In genomic region chr19:42902410-42903021, GRCm38 (mm10) we compare ENCODE assay signal across 7 mouse cellular contexts.
A peak's percentile ranks its signal among the peaks of the same experiment; 100 is the strongest.
DNase-seq lines count a peak whose midpoint lies in the region; ATAC-seq and TF ChIP-seq lines count a peak whose summit lies in the region.

No protein-coding gene starts in this region.

- H3K27me3 ChIP-seq in lung, embryonic 14.5 days (ENCODE audit: insufficient read depth, low read length): no peaks in the 10 kb centered on the region
- no peaks in the 10 kb centered on the region for H3K27me3 ChIP-seq in forebrain, postnatal 0 days (ENCODE audit: insufficient read depth, low read length)
- H3K27me3 ChIP-seq in heart, adult 2 months (ENCODE audit: control insufficient read depth, insufficient read depth, low read length): no peaks in the 10 kb centered on the region

- H3K4me2 ChIP-seq in lung, embryonic 14.5 days: no peak overlapping the region
- no peak overlapping the region for H3K4me2 ChIP-seq in forebrain, postnatal 0 days (ENCODE audit: low read depth)

- no peak overlapping the region for H3K9ac ChIP-seq in lung, embryonic 14.5 days
- H3K9ac ChIP-seq in forebrain, postnatal 0 days: no peak overlapping the region
- no peak overlapping the region for H3K9ac ChIP-seq in heart, adult 2 months (ENCODE audit: low read depth, low read length)

- ATAC-seq in lung, embryonic 14.5 days (ENCODE audit: insufficient read depth): peak; percentile 76; the same call in 1 of the 2 replicates
- ATAC-seq in forebrain, postnatal 0 days: peak; percentile 58
- ATAC-seq in erythroblast, adult 5-6 weeks (replicated peaks; ENCODE audit: low FRiP score, poor library complexity, severe bottlenecking): no peak

- peak; percentile 65 for DNase-seq in lung, embryonic 14.5 days
- no peak for DNase-seq in lung, adult 18-20 months
- peak; percentile 32 for DNase-seq in forebrain, postnatal 0 days
- peak; percentile 24 for DNase-seq in left cerebral cortex, adult 11 months (ENCODE audit: low spot score)
- DNase-seq in right cerebral cortex, postnatal 25 days: peak; percentile 35
- DNase-seq in heart, adult 2 months: no peak

- H3K4me1 ChIP-seq in lung, embryonic 14.5 days (ENCODE audit: insufficient read depth): peaks cover 14% of the 10 kb centered on the region
- peaks cover 21% of the 10 kb centered on the region for H3K4me1 ChIP-seq in forebrain, postnatal 0 days (ENCODE audit: insufficient read depth)
- no peaks in the 10 kb centered on the region for H3K4me1 ChIP-seq in heart, adult 2 months (ENCODE audit: control insufficient read depth, insufficient read depth, low read length)

- no peak for TF ChIP-seq EP300 in heart, adult 2 months (IDR thresholded peaks at IDR 0.05; ENCODE audit: insufficient read depth, low read depth, low read length)

- no peaks in the 10 kb centered on the region for H3K9me3 ChIP-seq in lung, embryonic 14.5 days (ENCODE audit: low read depth, low read length)
- H3K9me3 ChIP-seq in forebrain, postnatal 0 days (ENCODE audit: low read length): no peaks in the 10 kb centered on the region

- no peak overlapping the region for H3K4me3 ChIP-seq in lung, embryonic 14.5 days (ENCODE audit: low read depth, low read length)
- no peak overlapping the region for H3K4me3 ChIP-seq in forebrain, postnatal 0 days (ENCODE audit: low read depth, low read length)
- H3K4me3 ChIP-seq in heart, adult 2 months: no peak overlapping the region

- no peak for TF ChIP-seq POLR2A in heart, adult 2 months (IDR thresholded peaks at IDR 0.05; ENCODE audit: insufficient read depth, low read depth, low read length)

- no peak for TF ChIP-seq CTCF in lung, embryonic 14.5 days (IDR thresholded peaks at IDR 0.05; ENCODE audit: low read depth)
- TF ChIP-seq CTCF in forebrain, postnatal 0 days (IDR thresholded peaks at IDR 0.05; ENCODE audit: low read depth): no peak
- TF ChIP-seq CTCF in heart, adult 2 months (IDR thresholded peaks at IDR 0.05): no peak

- H3K27ac ChIP-seq in lung, embryonic 14.5 days (ENCODE audit: low read depth): peak overlapping the region; percentile 82
- H3K27ac ChIP-seq in forebrain, postnatal 0 days (ENCODE audit: low read depth, low read length): 0 out of 2 replicates have a peak overlapping the region, but pooled peaks have one; percentile 35
- no peak overlapping the region for H3K27ac ChIP-seq in heart, adult 2 months

- WGBS in lung, embryonic 14.5 days: 38% methylated on average over 6 of the region's 6 CpGs
- WGBS in forebrain, postnatal 0 days: 33% methylated on average over 6 of the region's 6 CpGs
- 74% methylated on average over 6 of the region's 6 CpGs for WGBS in heart, adult 2 months

- H3K36me3 ChIP-seq in lung, embryonic 14.5 days (ENCODE audit: insufficient read depth): no peaks in the 10 kb centered on the region
- no peaks in the 10 kb centered on the region for H3K36me3 ChIP-seq in forebrain, postnatal 0 days (ENCODE audit: insufficient read depth)
- no peaks in the 10 kb centered on the region for H3K36me3 ChIP-seq in heart, adult 2 months (ENCODE audit: control insufficient read depth, insufficient read depth, low read length)

- intact Hi-C loops in heart, adult 2 months (cut with DNase I): no loop called here

- H3K79me2 ChIP-seq in heart, adult 2 months (replicated peaks; ENCODE audit: control insufficient read depth, insufficient read depth, low read length): no peaks in the 10 kb centered on the region

Comparison
In these comparisons a context has a peak if more than half of its experiments do, and no peak if none do; other contexts are left out.
1. DNase-seq: peak in lung, embryonic 14.5 days (single experiment), forebrain, postnatal 0 days (single experiment), left cerebral cortex, adult 11 months (single experiment) and right cerebral cortex, postnatal 25 days (single experiment); none in lung, adult 18-20 months (0 of 2) and heart, adult 2 months (0 of 2).